Mouse (Mus musculus): Measurements from ENCODE around the gene Timm22. TPM values are rescaled to one million over a fixed set of nuclear protein-coding genes. Genes with fewer than 3 reads are reported as not detected.

The Timm22 gene
- polyA plus RNA-seq, 1 experiment from 2014 or later: 111 TPM

DNA sequence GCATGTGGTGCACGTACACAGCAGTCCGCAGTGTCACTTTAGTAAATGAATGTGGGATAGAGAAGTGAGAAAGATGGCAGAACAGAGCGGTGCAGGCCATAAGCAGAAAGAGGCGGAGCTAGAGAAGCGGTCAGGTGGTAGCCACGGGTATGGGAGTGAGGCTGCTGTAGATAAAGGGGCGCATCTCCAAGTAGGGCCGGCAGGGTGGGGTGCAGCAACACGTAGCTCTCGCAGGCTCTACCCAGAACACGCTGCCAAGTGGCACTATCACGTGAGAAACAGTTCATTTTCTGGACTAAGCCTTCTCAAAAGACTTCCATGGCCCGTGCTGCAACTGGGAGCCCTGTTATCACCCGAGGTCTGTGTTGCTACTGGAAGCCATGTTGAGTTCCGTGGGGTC is 40.0 kb upstream of the Timm22 start:
- H3K4me2 ChIP-seq (ENCODE audit: low read length): no peak overlapping the region
- no peak overlapping the region for H3K4me3 ChIP-seq (replicated peaks; ENCODE audit: low read depth, low read length)
- no peaks in the 10 kb centered on the region for H3K9me3 ChIP-seq (ENCODE audit: control insufficient read depth, low read length)
- no peak overlapping the region for H3K9ac ChIP-seq (replicated peaks; ENCODE audit: low read length)
- no peak for ATAC-seq (ENCODE audit: low FRiP score, low TSS enrichment)
- WGBS: 91% methylated on average over 15 of the region's 15 CpGs
- no peaks in the 10 kb centered on the region for H3K36me3 ChIP-seq (ENCODE audit: control insufficient read depth, insufficient read depth, low read length)
- no peak overlapping the region for H3K27ac ChIP-seq (replicated peaks; ENCODE audit: low read depth, low read length)
- H3K4me1 ChIP-seq (ENCODE audit: control insufficient read depth, insufficient read depth, low read length): peaks cover 8% of the 10 kb centered on the region
- DNase-seq: no peak
- H3K27me3 ChIP-seq (ENCODE audit: control insufficient read depth, insufficient read depth, low read length): no peaks in the 10 kb centered on the region

DNA sequence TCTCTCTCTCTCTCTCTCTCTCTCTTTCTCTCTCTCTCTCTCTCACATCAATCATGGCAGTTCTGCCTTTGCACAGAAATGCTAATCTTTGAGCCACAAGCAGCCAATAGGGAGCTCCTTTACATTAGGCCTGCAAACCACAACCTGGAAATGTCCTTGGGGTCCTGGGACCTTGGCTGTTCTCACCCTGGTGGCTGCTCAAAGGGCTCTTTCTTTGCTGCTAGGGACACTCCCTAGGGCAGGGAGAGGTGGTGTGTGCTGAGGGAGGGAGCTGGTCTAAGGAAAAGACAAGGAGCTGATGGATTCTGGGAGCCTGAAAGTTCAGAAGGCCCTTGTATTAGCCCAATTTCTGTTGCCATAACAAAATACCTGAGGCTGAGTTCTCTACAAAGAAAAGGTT is 36.3 kb upstream of the Timm22 start:
- Histone ChIP-seq H3K4me3 (replicated peaks; ENCODE audit: low read depth, low read length) (no peak overlapping the region), H3K4me1 (ENCODE audit: control insufficient read depth, insufficient read depth, low read length) (0 out of 2 replicates have a peak, but pooled peaks cover 3% of the 10 kb centered on the region), H3K4me2 (ENCODE audit: low read length) (no peak overlapping the region), H3K27me3 (ENCODE audit: control insufficient read depth, insufficient read depth, low read length) (no peaks in the 10 kb centered on the region), H3K9me3 (ENCODE audit: control insufficient read depth, low read length) (no peaks in the 10 kb centered on the region), H3K36me3 (ENCODE audit: control insufficient read depth, insufficient read depth, low read length) (no peaks in the 10 kb centered on the region), H3K27ac (replicated peaks; ENCODE audit: low read depth, low read length) (no peak overlapping the region), H3K9ac (replicated peaks; ENCODE audit: low read length) (no peak overlapping the region)
- no peak for DNase-seq
- ATAC-seq (ENCODE audit: low FRiP score, low TSS enrichment): no peak

DNA sequence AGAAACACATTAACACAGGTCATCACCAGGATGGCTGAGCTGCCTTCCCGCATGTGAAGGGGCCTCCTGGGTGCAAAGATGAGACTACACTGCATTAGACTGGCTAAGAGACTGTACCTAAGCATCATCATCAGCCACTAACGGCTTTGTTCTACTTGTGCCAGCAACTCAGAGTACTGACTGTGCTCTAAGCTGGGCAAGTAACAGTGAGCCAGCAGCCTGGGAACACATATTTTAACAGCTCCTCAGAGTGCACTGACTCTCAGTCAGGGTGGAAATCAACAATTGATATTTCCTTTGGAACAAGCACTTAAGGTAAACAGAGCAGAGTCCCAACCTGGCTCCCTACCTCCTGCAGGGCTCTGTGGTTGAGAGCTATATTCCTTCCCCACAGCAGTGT is 34.6 kb upstream of the Timm22 start:
- ATAC-seq (ENCODE audit: low FRiP score, low TSS enrichment): no peak
- no peaks in the 10 kb centered on the region for H3K9me3 ChIP-seq (ENCODE audit: control insufficient read depth, low read length)
- WGBS: 86% methylated on average over 2 of the region's 2 CpGs
- no peak overlapping the region for H3K4me2 ChIP-seq (ENCODE audit: low read length)
- no peak for DNase-seq
- no peak overlapping the region for H3K4me3 ChIP-seq (replicated peaks; ENCODE audit: low read depth, low read length)
- H3K4me1 ChIP-seq (ENCODE audit: control insufficient read depth, insufficient read depth, low read length): 0 out of 2 replicates have a peak, but pooled peaks cover 3% of the 10 kb centered on the region
- no peak overlapping the region for H3K27ac ChIP-seq (replicated peaks; ENCODE audit: low read depth, low read length)
- no peaks in the 10 kb centered on the region for H3K36me3 ChIP-seq (ENCODE audit: control insufficient read depth, insufficient read depth, low read length)
- no peaks in the 10 kb centered on the region for H3K27me3 ChIP-seq (ENCODE audit: control insufficient read depth, insufficient read depth, low read length)
- H3K9ac ChIP-seq (replicated peaks; ENCODE audit: low read length): no peak overlapping the region

DNA sequence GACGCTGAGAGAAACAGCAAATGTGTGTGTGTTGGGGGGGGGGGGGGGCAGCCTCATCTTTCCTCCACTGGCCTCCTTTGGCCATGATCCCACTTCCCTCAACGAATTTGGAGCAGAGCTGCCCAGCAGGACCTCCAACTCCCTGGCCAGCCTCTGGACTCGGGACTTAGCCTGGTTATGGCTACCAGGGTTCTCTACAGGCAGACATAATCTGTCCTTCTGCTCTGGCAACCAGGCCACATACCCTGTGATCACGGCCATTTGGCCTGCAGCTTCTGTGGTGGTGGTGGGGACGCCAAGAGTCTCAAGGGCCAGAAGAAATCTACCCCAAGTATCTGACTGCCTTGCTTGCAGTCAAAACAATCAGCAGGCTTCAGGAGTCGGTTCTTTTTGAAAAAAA is 34.2 kb upstream of the Timm22 start:
- DNase-seq: no peak
- Histone ChIP-seq H3K27me3 (ENCODE audit: control insufficient read depth, insufficient read depth, low read length) (no peaks in the 10 kb centered on the region), H3K27ac (replicated peaks; ENCODE audit: low read depth, low read length) (no peak overlapping the region), H3K4me3 (replicated peaks; ENCODE audit: low read depth, low read length) (no peak overlapping the region), H3K4me1 (ENCODE audit: control insufficient read depth, insufficient read depth, low read length) (0 out of 2 replicates have a peak, but pooled peaks cover 3% of the 10 kb centered on the region), H3K4me2 (ENCODE audit: low read length) (no peak overlapping the region), H3K9me3 (ENCODE audit: control insufficient read depth, low read length) (no peaks in the 10 kb centered on the region), H3K36me3 (ENCODE audit: control insufficient read depth, insufficient read depth, low read length) (no peaks in the 10 kb centered on the region), H3K9ac (replicated peaks; ENCODE audit: low read length) (no peak overlapping the region)
- WGBS: 48% methylated on average over 6 of the region's 6 CpGs
- ATAC-seq (ENCODE audit: low FRiP score, low TSS enrichment): no peak

DNA sequence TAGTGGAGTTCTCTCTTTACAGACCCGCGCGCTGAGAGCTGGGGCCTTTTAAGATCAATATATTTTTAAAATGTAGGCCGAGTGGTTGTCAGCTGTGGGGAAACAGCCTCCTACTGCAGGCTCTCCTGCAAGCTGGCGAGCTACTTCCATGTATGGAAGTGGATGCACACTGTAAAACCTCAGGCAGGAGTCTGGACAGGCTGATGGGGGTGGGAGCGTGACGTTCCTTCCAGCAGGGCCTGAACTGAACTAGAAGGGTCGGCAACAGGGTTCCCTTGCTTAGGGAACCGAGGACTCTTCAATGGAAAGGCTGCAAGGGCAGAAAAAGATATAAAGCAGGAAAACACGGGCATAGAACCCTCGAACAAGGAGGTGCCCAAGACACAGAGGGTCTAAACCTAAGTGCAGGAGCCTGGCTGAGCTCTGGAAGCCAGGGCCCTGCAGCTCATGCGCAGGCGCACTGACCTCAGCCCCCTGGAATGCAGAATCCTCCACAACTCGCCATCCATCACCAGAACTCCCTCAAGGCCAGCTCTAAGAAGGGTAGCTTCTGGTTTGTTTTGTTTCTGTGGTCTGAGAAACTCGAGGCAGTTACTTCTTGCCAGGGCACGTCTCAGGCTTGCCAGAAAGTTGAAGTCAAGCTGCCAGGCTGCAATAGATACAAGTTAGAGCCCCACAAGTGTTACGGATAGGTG is 32.1 kb upstream of the Timm22 start:
- 74% methylated on average over 17 of the region's 17 CpGs for WGBS
- no peak for ATAC-seq (ENCODE audit: low FRiP score, low TSS enrichment)
- no peaks in the 10 kb centered on the region for H3K27me3 ChIP-seq (ENCODE audit: control insufficient read depth, insufficient read depth, low read length)

DNA sequence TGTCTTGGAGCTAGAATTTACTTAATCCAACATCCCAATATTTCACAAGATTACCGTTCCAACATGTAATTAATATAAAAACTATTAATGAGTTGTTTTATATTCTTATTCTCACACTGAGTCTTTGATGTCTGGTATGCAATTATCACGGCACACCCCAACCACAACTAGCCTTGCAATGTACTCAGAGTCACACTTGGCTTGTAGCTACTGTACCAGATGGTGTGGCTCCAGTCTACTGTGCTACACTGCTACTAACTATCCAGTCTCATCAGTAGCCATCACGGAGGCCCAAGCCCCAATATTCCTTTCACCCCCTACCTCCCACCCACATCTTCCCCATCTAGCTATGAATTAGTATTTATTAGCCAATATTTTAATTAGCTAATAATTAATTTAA is 30.3 kb upstream of the Timm22 start:
- H3K9ac ChIP-seq (replicated peaks; ENCODE audit: low read length): no peak overlapping the region
- no peak overlapping the region for H3K27ac ChIP-seq (replicated peaks; ENCODE audit: low read depth, low read length)
- no peak for DNase-seq
- H3K9me3 ChIP-seq (ENCODE audit: control insufficient read depth, low read length): no peaks in the 10 kb centered on the region
- no peaks in the 10 kb centered on the region for H3K27me3 ChIP-seq (ENCODE audit: control insufficient read depth, insufficient read depth, low read length)
- 84% methylated on average over 3 of the region's 3 CpGs for WGBS
- H3K36me3 ChIP-seq (ENCODE audit: control insufficient read depth, insufficient read depth, low read length): no peaks in the 10 kb centered on the region
- H3K4me3 ChIP-seq (replicated peaks; ENCODE audit: low read depth, low read length): no peak overlapping the region
- no peak overlapping the region for H3K4me2 ChIP-seq (ENCODE audit: low read length)
- H3K4me1 ChIP-seq (ENCODE audit: control insufficient read depth, insufficient read depth, low read length): peaks cover 3% of the 10 kb centered on the region; the same call in 1 of the 2 replicates
- no peak for ATAC-seq (ENCODE audit: low FRiP score, low TSS enrichment)

More for the DNA sequence above, 32.1 kb upstream of the Timm22 start:
- H3K9ac ChIP-seq (replicated peaks; ENCODE audit: low read length): no peak overlapping the region
- no peak overlapping the region for H3K4me2 ChIP-seq (ENCODE audit: low read length)
- H3K36me3 ChIP-seq (ENCODE audit: control insufficient read depth, insufficient read depth, low read length): no peaks in the 10 kb centered on the region
- H3K4me1 ChIP-seq (ENCODE audit: control insufficient read depth, insufficient read depth, low read length): 0 out of 2 replicates have a peak, but pooled peaks cover 3% of the 10 kb centered on the region
- H3K27ac ChIP-seq (replicated peaks; ENCODE audit: low read depth, low read length): no peak overlapping the region
- H3K9me3 ChIP-seq (ENCODE audit: control insufficient read depth, low read length): no peaks in the 10 kb centered on the region
- H3K4me3 ChIP-seq (replicated peaks; ENCODE audit: low read depth, low read length): no peak overlapping the region
- DNase-seq: no peak

DNA sequence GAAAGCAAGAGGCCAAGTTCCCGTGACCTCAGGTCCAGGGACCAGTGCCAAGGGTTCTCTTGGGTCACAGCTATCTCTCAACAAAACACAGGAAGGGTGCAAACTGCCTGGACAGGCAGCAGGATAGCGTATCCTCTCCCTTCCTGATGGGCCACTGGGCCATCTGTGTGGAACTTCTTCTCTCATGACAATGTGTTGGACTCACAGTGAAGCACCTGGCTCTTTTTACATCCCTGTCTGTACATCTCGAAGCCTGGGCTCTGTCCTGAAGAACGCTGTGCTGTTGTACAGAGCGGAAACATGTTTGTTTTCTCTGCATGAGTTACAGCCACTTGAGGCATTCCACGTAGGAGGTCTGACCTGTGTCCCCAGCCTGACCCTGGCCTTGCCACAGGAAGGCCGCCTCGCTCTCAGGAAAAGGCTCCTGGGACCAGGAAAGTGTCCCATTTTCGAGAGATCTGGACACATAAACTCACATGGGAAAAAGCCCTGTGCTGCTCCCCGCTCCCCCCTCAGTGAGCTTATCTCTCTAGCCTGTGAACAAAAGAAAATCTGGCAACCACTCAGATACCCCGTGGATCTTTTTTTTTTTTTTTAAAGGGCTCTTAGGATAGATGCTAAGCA is 26.7 kb upstream of the Timm22 start:
- Histone ChIP-seq H3K9ac (replicated peaks; ENCODE audit: low read length) (no peak overlapping the region), H3K4me1 (ENCODE audit: control insufficient read depth, insufficient read depth, low read length) (peaks cover 3% of the 10 kb centered on the region), H3K36me3 (ENCODE audit: control insufficient read depth, insufficient read depth, low read length) (no peaks in the 10 kb centered on the region), H3K27me3 (ENCODE audit: control insufficient read depth, insufficient read depth, low read length) (no peaks in the 10 kb centered on the region), H3K4me2 (ENCODE audit: low read length) (no peak overlapping the region), H3K27ac (replicated peaks; ENCODE audit: low read depth, low read length) (no peak overlapping the region), H3K9me3 (ENCODE audit: control insufficient read depth, low read length) (no peaks in the 10 kb centered on the region), H3K4me3 (replicated peaks; ENCODE audit: low read depth, low read length) (no peak overlapping the region)
- 42% methylated on average over 11 of the region's 11 CpGs for WGBS
- ATAC-seq (ENCODE audit: low FRiP score, low TSS enrichment): no peak
- DNase-seq: no peak

DNA sequence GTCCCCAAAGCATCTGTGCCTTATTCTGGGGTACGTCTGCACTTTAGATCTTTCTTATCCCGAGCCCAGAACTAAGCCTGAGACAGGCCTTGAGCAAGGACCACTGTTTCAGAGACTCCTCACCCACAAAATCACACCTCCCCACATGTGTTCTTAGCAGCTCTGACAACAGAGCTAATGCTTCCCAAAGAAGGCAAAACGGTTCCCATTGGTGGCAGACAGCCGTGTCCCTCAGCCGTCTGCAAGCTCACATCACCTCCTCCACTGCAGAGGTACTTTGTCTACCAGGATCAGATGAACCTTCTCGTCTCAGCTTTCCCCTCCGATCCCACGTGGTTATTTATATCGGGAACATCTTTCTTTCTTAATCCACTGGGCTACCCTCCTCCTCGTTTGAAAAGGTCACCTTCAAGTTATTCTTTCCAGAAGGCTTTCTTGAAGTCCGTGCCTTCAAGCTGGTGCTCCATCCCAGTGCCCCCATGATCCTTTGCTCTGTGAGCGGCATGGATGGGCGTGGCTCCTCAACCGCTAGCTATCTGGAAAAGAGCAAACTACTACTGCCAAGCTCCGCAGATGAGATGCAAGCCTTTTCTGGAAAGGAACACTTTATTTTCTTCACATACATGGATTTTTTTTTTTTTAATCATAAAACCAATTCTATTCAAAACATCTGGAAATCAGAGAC is 25.4 kb upstream of the Timm22 start:
- no peak for ATAC-seq (ENCODE audit: low FRiP score, low TSS enrichment)
- no peak for DNase-seq
- Histone ChIP-seq H3K36me3 (ENCODE audit: control insufficient read depth, insufficient read depth, low read length) (no peaks in the 10 kb centered on the region), H3K9ac (replicated peaks; ENCODE audit: low read length) (no peak overlapping the region), H3K27ac (replicated peaks; ENCODE audit: low read depth, low read length) (no peak overlapping the region), H3K4me2 (ENCODE audit: low read length) (no peak overlapping the region), H3K4me1 (ENCODE audit: control insufficient read depth, insufficient read depth, low read length) (peaks cover 6% of the 10 kb centered on the region), H3K27me3 (ENCODE audit: control insufficient read depth, insufficient read depth, low read length) (no peaks in the 10 kb centered on the region), H3K4me3 (replicated peaks; ENCODE audit: low read depth, low read length) (no peak overlapping the region), H3K9me3 (ENCODE audit: control insufficient read depth, low read length) (no peaks in the 10 kb centered on the region)
- WGBS: 90% methylated on average over 15 of the region's 15 CpGs
